Comparison of ENCODE assay signal across 8 mouse cellular contexts in genomic region chr11:116274045-116274666, GRCm38 (mm10). TPM values are rescaled to one million over a fixed set of nuclear protein-coding genes. Genes with fewer than 3 reads are reported as not detected.
A peak's percentile ranks its signal among the peaks of the same experiment; 100 is the strongest.
DNase-seq lines count a peak whose midpoint lies in the region; ATAC-seq and TF ChIP-seq lines count a peak whose summit lies in the region.

TSS of gene Srp68 (minus strand) at chr11:116274217.

- H3K27me3 ChIP-seq in heart, embryonic 12.5 days (replicated peaks), result no peaks in the 10 kb centered on the region
- no peaks in the 10 kb centered on the region for H3K27me3 ChIP-seq in kidney, postnatal 0 days (ENCODE audit: insufficient read depth, low read length)
- no peaks in the 10 kb centered on the region for H3K27me3 ChIP-seq in liver, embryonic 11.5 days (replicated peaks; ENCODE audit: control insufficient read depth, insufficient read depth, low read length)
- no peaks in the 10 kb centered on the region for H3K27me3 ChIP-seq in stomach, embryonic 14.5 days (ENCODE audit: control insufficient read depth, insufficient read depth, low read length)

- peak; percentile 45; the same call in 1 of the 2 replicates for TF ChIP-seq CTCF in kidney, postnatal 0 days (IDR thresholded peaks at IDR 0.05; ENCODE audit: low read depth)

- ATAC-seq in erythroid progenitor cell, adult 5-6 weeks (replicated peaks; ENCODE audit: low FRiP score, poor library complexity, severe bottlenecking), result peak; percentile 97
- ATAC-seq in heart, embryonic 12.5 days (ENCODE audit: insufficient number of reproducible peaks, low FRiP score), result peak; percentile 96
- ATAC-seq in kidney, postnatal 0 days (replicated peaks; ENCODE audit: low FRiP score, low read depth), result peak; percentile 95
- peak; percentile 96 for ATAC-seq in liver, embryonic 11.5 days (replicated peaks; ENCODE audit: low FRiP score)
- peak; percentile 98 for ATAC-seq in stomach, embryonic 14.5 days (ENCODE audit: insufficient number of reproducible peaks, insufficient read depth, low FRiP score, low read depth)

- DNase-seq in CD4-positive helper T cell, adult 2 months (ENCODE audit: low read depth, low spot score), result peak; percentile 90
- DNase-seq in brain, embryonic 18.5 days (ENCODE audit: low read depth, low spot score), result peak; percentile 93
- peak; percentile 98 for DNase-seq in kidney, postnatal 0 days (ENCODE audit: low spot score)
- peak; percentile 93 for DNase-seq in liver, embryonic 11.5 days (ENCODE audit: low spot score)
- peak; percentile 87 for DNase-seq in naive thymus-derived CD4-positive, alpha-beta T cell, adult 2 months (ENCODE audit: low read depth)

- peak within 1 kb of the TSS; percentile 94 for H3K9ac ChIP-seq in heart, embryonic 12.5 days
- H3K9ac ChIP-seq in kidney, postnatal 0 days (ENCODE audit: low read depth, low read length), result peak within 1 kb of the TSS; percentile 78
- H3K9ac ChIP-seq in liver, embryonic 11.5 days (ENCODE audit: low read depth, low read length), result peak within 1 kb of the TSS; percentile 90
- peak within 1 kb of the TSS; percentile 96 for H3K9ac ChIP-seq in stomach, embryonic 14.5 days (replicated peaks; ENCODE audit: low read depth, low read length)

- peaks cover 20% of the 10 kb centered on the region for H3K4me1 ChIP-seq in heart, embryonic 12.5 days (replicated peaks)
- H3K4me1 ChIP-seq in kidney, postnatal 0 days (replicated peaks; ENCODE audit: insufficient read depth, low read length), result 0 out of 2 replicates have a peak, but pooled peaks cover 9% of the 10 kb centered on the region
- H3K4me1 ChIP-seq in liver, embryonic 11.5 days (replicated peaks; ENCODE audit: control insufficient read depth, insufficient read depth, low read length), result peaks cover 18% of the 10 kb centered on the region
- peaks cover 13% of the 10 kb centered on the region for H3K4me1 ChIP-seq in stomach, embryonic 14.5 days (ENCODE audit: control insufficient read depth, insufficient read depth, low read length)

- peak within 1 kb of the TSS; percentile 70 for H3K4me3 ChIP-seq in heart, embryonic 12.5 days
- H3K4me3 ChIP-seq in kidney, postnatal 0 days (replicated peaks; ENCODE audit: low read depth, low read length), result peak within 1 kb of the TSS; percentile 73
- peak within 1 kb of the TSS; percentile 88 for H3K4me3 ChIP-seq in liver, embryonic 11.5 days (ENCODE audit: low read depth, low read length)
- peak within 1 kb of the TSS; percentile 96 for H3K4me3 ChIP-seq in stomach, embryonic 14.5 days (ENCODE audit: low read depth, low read length)

- no peaks in the 10 kb centered on the region for H3K9me3 ChIP-seq in heart, embryonic 12.5 days (replicated peaks)
- H3K9me3 ChIP-seq in kidney, postnatal 0 days (replicated peaks; ENCODE audit: low read length), result no peaks in the 10 kb centered on the region
- H3K9me3 ChIP-seq in liver, embryonic 11.5 days (ENCODE audit: control insufficient read depth, low read length), result no peaks in the 10 kb centered on the region
- no peaks in the 10 kb centered on the region for H3K9me3 ChIP-seq in stomach, embryonic 14.5 days (ENCODE audit: control insufficient read depth, low read depth, low read length)

- 4% methylated on average over 32 of the region's 32 CpGs for WGBS in heart, embryonic 12.5 days
- WGBS in kidney, postnatal 0 days, result 2% methylated on average over 32 of the region's 32 CpGs
- 3% methylated on average over 32 of the region's 32 CpGs for WGBS in liver, embryonic 11.5 days
- 3% methylated on average over 32 of the region's 32 CpGs for WGBS in stomach, embryonic 14.5 days

- H3K27ac ChIP-seq in heart, embryonic 12.5 days (ENCODE audit: poor library complexity, severe bottlenecking), result peak within 1 kb of the TSS; percentile 72
- peak within 1 kb of the TSS; percentile 91 for H3K27ac ChIP-seq in kidney, postnatal 0 days
- H3K27ac ChIP-seq in liver, embryonic 11.5 days (ENCODE audit: low read depth, low read length), result peak within 1 kb of the TSS; percentile 79
- H3K27ac ChIP-seq in stomach, embryonic 14.5 days (ENCODE audit: low read length), result peak within 1 kb of the TSS; percentile 85

- peak within 1 kb of the TSS; percentile 89 for H3K4me2 ChIP-seq in heart, embryonic 12.5 days
- H3K4me2 ChIP-seq in kidney, postnatal 0 days (ENCODE audit: low read length), result peak within 1 kb of the TSS; percentile 90
- H3K4me2 ChIP-seq in liver, embryonic 11.5 days, result peak within 1 kb of the TSS; percentile 96
- peak within 1 kb of the TSS; percentile 58 for H3K4me2 ChIP-seq in stomach, embryonic 14.5 days (replicated peaks; ENCODE audit: low read depth, low read length)

- H3K36me3 ChIP-seq in heart, embryonic 12.5 days, result peaks cover 29% of the 10 kb centered on the region
- peaks cover 21% of the 10 kb centered on the region for H3K36me3 ChIP-seq in kidney, postnatal 0 days (ENCODE audit: insufficient read depth, low read length)
- peaks cover 23% of the 10 kb centered on the region for H3K36me3 ChIP-seq in liver, embryonic 11.5 days (ENCODE audit: control insufficient read depth, insufficient read depth, low read length)
- H3K36me3 ChIP-seq in stomach, embryonic 14.5 days (ENCODE audit: control insufficient read depth, insufficient read depth, low read length), result peaks cover 17% of the 10 kb centered on the region

RNA-seq across cellular contexts. Expression of gene Srp68, which starts in this region (rescaled TPM):
- total RNA-seq in erythroid progenitor cell, adult 5-6 weeks (2015; ENCODE audit: low replicate concordance), result 13.7 and 18.9 TPM in 2 replicates
- 18.2 and 21.3 TPM in 2 replicates for total RNA-seq in erythroid progenitor cell, adult 5-6 weeks (2017; ENCODE audit: low replicate concordance)
- polyA plus RNA-seq in heart, embryonic 12.5 days (2016; fragmentation: Nextera tagmentation; extraction: Ambion mirVana), result 73.9 and 74.8 TPM in 2 replicates
- polyA plus RNA-seq in kidney, postnatal 0 days (2015; fragmentation: Nextera tagmentation; extraction: Ambion mirVana), result 62.1 and 69.1 TPM in 2 replicates
- polyA plus RNA-seq in liver, embryonic 11.5 days (2014; fragmentation: Nextera tagmentation; extraction: Ambion mirVana), result 88.4 and 89.4 TPM in 2 replicates
- polyA plus RNA-seq in stomach, embryonic 14.5 days (2014; fragmentation: Nextera tagmentation; extraction: Ambion mirVana), result 71.8 and 74.2 TPM in 2 replicates

Comparison
In these comparisons a context has a peak if more than half of its experiments do, and no peak if none do; other contexts are left out.
1. Peak in every context shown above with its lines: DNase-seq, ATAC-seq, H3K4me3 ChIP-seq and H3K27ac ChIP-seq.